Mouse (Mus musculus): Measurements from ENCODE around the gene Ephx1.

Ephx1 gene

DNA sequence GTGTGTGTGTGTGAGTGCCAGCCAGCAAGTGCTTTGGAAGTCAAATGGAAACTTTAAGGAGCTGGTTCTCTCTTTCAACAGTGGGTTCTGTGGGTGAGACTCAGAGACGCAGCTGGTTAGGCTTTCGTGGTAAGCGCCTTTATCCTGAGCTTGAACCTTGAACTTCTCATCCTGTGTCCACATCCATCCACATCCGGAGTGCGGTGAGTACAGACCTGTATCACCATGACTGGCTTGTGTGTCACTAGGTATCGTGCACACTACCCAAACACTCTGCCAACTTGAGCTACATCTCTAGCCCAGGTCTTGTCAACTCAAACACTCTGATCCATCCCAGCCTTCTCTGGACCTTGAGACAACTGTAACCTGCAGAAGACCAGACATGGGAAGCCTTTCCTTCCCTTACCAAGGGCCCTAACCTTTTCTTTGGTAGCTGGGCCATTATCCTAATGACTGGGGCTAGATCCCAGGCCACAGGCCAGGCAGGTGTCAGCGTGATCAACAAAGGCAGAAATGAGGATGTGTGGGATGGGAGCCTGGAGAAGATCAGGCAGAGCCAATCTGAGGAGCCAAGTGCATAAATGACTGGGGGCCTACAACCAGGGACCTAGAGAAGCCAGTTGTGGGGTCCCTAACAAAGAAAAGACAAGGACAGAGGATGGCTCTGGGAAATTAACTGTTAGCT lies 79.8 kb downstream of the Ephx1 start:
- ChIA-PET CTCF (interaction anchor here in 2 of 4 experiments (0.7 to 1.1 kb wide), 4 partner anchors 35 to 63 kb away, joined by 3 to 4 read pairs (median 3); partner anchors contain the start of gene Pycr2 (in 1 of the 2)), POLR2A (interaction anchor here in 3 of 4 experiments (0.5 to 12.8 kb wide), 25 partner anchors 7 to 80 kb away, joined by 3 to 309 read pairs (median 4); partner anchors contain the start of genes Pycr2 (in 2 of the 3), Lefty1 (in 1 of the 3) and Lefty2 (in 1 of the 3))

- ChIA-PET CTCF (interaction anchor here (0.5 to 1.1 kb wide), 8 partner anchors 9 to 423 kb away, joined by 3 to 6 read pairs (median 4); no protein-coding TSS in a partner anchor), POLR2A (interaction anchor here in 3 of 4 experiments (0.9 to 12.8 kb wide), 14 partner anchors 9 to 63 kb away, joined by 3 to 309 read pairs (median 7); partner anchors contain the start of gene Pycr2 (in 1 of the 3))
These were observed 81.9 kb downstream of the Ephx1 start for GRCm38 (mm10) chr1:180938781-180939180.

DNA sequence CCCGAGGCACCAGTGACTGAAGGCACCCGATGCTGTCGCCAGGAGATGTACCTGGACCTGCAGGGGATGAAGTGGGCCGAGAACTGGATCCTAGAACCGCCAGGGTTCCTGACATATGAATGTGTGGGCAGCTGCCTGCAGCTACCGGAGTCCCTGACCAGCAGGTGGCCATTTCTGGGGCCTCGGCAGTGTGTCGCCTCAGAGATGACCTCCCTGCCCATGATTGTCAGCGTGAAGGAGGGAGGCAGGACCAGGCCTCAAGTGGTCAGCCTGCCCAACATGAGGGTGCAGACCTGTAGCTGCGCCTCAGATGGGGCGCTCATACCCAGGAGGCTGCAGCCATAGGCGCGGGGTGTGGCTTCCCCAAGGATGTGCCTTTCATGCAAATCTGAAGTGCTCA lies 83.1 kb downstream of the Ephx1 start:
- POLR2A ChIA-PET = interaction anchor here in 3 of 4 experiments (0.6 to 12.8 kb wide), 18 partner anchors 8 to 1039 kb away, joined by 3 to 309 read pairs (median 5); partner anchors contain the start of gene Pycr2 (in 1 of the 3)
- CTCF ChIA-PET = interaction anchor here in 3 of 4 experiments (0.6 to 1.5 kb wide), 7 partner anchors 13 to 345 kb away, joined by 3 to 5 read pairs (median 3); no protein-coding TSS in a partner anchor

GRCm38 (mm10) chr1:180936610-180937398 lies 83.9 kb downstream of the Ephx1 start:
- ChIA-PET CTCF (interaction anchor here in 2 of 4 experiments (0.9 to 1.5 kb wide), 7 partner anchors 12 to 73 kb away, joined by 3 to 5 read pairs (median 3); partner anchors contain the start of gene Pycr2 (in 1 of the 2)), POLR2A (interaction anchor here in 3 of 4 experiments (0.5 to 12.8 kb wide), 25 partner anchors 9 to 1245 kb away, joined by 3 to 309 read pairs (median 5); partner anchors contain the start of gene Pycr2 (in 1 of the 3))

DNA sequence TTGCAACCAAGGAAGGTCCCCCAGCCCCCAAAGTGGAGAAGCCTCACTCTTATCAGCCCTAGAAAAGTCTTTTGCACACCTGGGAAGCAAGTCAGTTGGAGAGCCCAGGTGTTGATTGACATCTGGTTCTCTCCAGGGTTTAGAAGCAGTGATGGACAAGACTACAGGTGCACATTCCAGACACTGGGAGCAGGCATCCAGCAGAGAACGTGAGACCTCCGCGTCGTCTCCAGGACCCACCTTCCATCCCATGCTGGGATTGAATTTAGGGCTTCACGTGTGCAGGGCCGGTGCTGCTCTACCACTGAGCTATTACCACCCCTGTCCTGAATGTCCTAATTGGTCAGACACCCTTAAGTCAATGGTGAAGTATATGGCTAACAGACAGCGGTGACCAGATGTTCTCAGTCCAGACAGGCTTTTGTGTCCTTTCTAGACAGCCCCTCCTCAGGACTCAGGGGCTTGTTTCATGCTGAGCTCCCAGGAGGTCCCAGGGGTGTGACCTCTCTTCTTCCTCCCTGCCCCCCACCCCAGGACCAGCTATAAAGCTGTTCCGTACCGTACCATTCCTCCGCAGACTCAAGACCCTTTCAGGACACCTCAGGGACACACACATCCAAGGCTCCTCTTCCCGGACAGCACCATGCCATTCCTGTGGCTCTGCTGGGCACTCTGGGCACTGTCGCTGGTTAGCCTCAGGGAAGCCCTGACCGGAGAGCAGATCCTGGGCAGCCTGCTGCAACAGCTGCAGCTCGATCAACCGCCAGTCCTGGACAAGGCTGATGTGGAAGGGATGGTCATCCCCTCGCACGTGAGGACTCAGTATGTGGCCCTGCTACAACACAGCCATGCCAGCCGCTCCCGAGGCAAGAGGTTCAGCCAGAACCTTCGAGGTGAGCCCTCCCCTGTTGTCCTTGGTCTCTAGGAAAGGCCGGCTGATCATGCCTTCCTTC lies 86.0 kb downstream of the Ephx1 start, which contains the start of gene Lefty1:
Gene Lefty1, plus strand, starts transcription at position 556 of the 953 bp plus-strand sequence.
- CTCF ChIA-PET = interaction anchor here (0.5 to 2.1 kb wide), 16 partner anchors 7 to 609 kb away, joined by 3 to 8 read pairs (median 4); partner anchors contain the start of gene Tmem63a (in 1 of the 4)
- POLR2A ChIA-PET = interaction anchor here (0.6 to 12.8 kb wide), 59 partner anchors 8 to 300 kb away, joined by 3 to 309 read pairs (median 4); partner anchors contain the start of genes Lefty2 (in 3 of the 4), Pycr2 (in 3 of the 4), Sde2 (in 3 of the 4) and Tmem63a (in 2 of the 4)

- ChIA-PET POLR2A (interaction anchor here (0.8 to 12.8 kb wide), 40 partner anchors 9 to 140 kb away, joined by 3 to 309 read pairs (median 7); partner anchors contain the start of genes Sde2 (in 3 of the 4), Pycr2 (in 2 of the 4), Tmem63a (in 2 of the 4) and Lefty2 (in 1 of the 4)), CTCF (interaction anchor here in 3 of 4 experiments (0.6 to 2.1 kb wide), 8 partner anchors 8 to 134 kb away, joined by 3 to 8 read pairs (median 4); partner anchors contain the start of gene Tmem63a (in 1 of the 3))
These were observed 87.0 kb downstream of the Ephx1 start for GRCm38 (mm10) chr1:180933659-180934058.

DNA sequence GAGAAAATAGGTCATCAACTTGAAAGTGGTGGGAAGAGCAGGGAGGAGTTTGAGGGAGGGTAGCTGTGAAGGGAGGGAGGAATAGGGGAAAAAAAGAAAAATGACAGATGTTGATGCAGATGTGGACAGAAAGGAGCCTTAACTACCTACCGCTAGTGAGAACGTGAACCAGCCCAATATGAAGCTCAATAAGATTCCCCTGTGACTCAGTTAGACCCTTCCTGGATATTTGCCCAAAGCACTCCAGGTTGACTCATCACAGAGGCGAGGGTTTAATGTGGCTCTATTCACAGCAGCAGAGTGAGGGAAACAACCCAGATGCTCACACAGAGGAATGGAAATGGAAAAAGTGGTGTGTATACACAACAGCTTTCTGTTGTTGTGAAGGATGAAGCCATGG lies 89.6 kb downstream of the Ephx1 start:
- CTCF ChIA-PET = interaction anchor here in 2 of 4 experiments (0.5 to 1.7 kb wide), 2 partner anchors 13 to 24 kb away, joined by 3 to 4 read pairs; no protein-coding TSS in a partner anchor
- POLR2A ChIA-PET = interaction anchor here in 2 of 4 experiments (0.7 to 12.8 kb wide), 9 partner anchors 7 to 82 kb away, joined by 3 to 309 read pairs (median 3); partner anchors contain the start of genes Sde2 (in 1 of the 2) and Tmem63a (in 1 of the 2)

DNA sequence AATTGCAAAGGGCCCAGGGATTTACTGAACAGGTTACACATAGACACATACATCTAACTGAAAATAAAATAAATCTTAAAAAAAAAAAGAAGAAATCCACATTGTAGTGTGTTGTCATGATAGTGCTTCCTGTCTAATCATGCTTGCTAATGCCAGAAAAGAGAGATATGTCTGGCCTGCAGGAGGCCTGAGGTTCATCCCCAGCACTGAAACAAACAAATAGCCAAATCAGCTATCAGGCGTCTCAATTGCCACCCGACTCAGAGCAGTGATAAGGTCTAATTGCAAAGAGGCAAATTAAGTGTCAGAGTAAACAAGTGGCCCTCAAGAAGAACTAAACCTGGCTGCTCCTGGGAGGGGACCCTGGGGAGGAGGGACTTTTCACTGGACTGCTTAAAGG lies 91.1 kb downstream of the Ephx1 start:
- POLR2A ChIA-PET = interaction anchor here in 1 of 4 experiments (0.7 to 12.5 kb wide), 6 partner anchors 9 to 135 kb away, joined by 3 to 275 read pairs (median 3); partner anchors contain the start of gene Tmem63a
- CTCF ChIA-PET = interaction anchor here in 1 of 4 experiments (0.6 kb wide), 1 partner anchor 9 kb away, joined by 3 read pairs; no protein-coding TSS in a partner anchor

- POLR2A ChIA-PET = interaction anchor here in 3 of 4 experiments (0.7 to 21.1 kb wide), 23 partner anchors 10 to 287 kb away, joined by 3 to 373 read pairs (median 29); partner anchors contain the start of genes Lefty1 (in 3 of the 3), Pycr2 (in 2 of the 3), Sde2 (in 2 of the 3) and Tmem63a (in 2 of the 3)
These were observed 94.4 kb downstream of the Ephx1 start for GRCm38 (mm10) chr1:180926286-180926685.

More at GRCm38 (mm10) chr1:180926286-180926685, 94.4 kb downstream of the Ephx1 start:
- CTCF ChIA-PET = interaction anchor here in 1 of 4 experiments (0.6 kb wide), 1 partner anchor 504 kb away, joined by 3 read pairs; no protein-coding TSS in a partner anchor
